Mouse (Mus musculus) hematopoietic stem cell, adult 5-6 weeks (primary cell): Measurements from ENCODE around the gene Polr2f. TPM values are rescaled to one million over a fixed set of nuclear protein-coding genes. Genes with fewer than 3 reads are reported as not detected.

Experiments used
- ATAC-seq, 2 experiments: fragments of 125-278 bp in 1 of 2; replicated peaks in 1 of 2; 2 replicates each; pipeline ENCODE4 v1.8.0; 2016 to 2017; ENCODE audit warnings: inconsistent platforms in 2 of 2, mild to moderate bottlenecking in 2 of 2, moderate number of reproducible peaks in 2 of 2, low read depth in 1 of 2, moderate TSS enrichment in 1 of 2; ENCODE audit not compliant: low FRiP score in 2 of 2, poor library complexity in 2 of 2, severe bottlenecking in 2 of 2, insufficient read depth in 1 of 2, low TSS enrichment in 1 of 2
- total RNA-seq: library from RNA; stranded (forward); fragments of 172-1452, 232-1000 nt; gene quantifications from 2 replicates; pipeline ENCODE4 v1.2.3, GENCODE M21; 2017

The Polr2f gene
- total RNA-seq, 1 experiment from 2014 or later, result 42.5 TPM

DNA sequence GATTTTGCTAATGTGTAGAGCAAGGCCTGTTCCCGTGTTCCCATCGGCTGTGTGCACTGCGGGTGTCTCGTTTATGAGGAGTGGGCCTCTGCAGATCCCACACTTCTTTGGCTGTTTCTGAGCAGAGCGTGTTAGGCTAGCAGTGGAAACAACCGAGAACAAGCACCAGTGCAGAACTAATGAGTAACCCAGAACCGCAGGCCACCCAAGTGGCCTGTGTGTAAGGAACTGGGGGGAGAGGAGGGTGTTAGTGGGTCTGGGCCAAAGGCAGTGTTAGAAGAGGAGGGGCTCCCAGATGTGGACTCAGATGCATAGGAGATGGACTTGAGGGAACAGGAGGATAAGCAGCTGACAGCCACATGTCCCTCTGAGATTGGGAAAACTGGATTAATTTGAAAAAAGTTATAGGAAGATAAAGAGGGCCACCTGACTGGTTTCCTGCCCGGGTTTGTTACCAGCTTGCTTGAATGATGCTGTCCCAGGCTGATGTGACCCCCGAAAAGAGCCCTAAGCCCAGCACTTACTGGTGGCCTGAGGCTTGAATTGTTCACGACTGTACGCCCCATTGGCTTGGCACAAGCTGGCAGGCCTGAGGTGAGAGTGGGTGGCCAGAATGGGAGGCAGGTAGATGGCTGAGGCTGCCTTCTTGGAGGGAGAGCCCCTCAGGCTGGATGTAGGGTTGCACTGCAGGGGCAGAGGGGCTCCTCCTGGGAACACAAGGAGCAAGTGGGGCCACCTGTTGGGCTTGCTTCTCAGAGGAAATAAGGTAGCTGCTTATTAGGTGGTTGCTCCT is 4.8 kb upstream of the Polr2f start:
- ATAC-seq, result no peak

DNA sequence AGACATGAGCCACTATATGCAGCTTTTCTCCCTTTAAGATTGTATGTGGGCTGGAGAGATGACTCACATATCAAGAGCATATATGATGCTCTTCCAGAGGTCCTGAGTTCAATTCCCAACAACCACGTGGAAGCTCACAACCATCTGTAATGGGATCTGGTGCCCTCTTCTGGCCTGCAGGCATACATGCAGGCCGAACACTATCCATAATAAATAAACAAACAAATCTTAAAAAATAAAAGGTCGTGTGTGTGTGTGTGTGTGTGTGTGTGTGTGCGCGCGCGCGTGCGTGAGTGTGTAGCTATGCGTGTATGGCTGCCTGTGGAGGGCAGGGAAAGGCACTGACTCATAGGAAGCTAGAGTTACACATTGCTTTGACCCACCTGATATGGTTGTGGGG is 1.2 kb upstream of the Polr2f start:
- no peak for ATAC-seq

DNA sequence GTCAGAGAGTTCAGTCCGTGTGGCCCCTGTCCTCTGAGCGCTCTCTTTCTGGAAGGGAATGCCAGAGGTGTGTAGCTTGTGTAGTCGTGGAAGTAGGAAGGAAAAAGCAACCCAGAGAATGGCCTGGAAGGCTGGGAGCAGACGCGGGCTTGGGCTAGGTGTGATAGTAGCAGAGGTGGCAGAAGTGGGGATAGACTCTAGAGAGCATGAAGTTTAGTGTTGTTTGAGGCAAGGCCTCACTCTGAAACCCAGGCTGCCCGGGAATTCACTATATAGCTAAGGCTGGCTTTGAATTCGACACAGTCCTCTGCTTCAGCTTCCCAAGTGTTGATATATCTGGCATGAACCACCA is 733 bp downstream of the Polr2f start:
- ATAC-seq, result 0 out of 4 replicates have a peak, but pooled peaks of 1 of the 2 experiments have one; percentile 3

DNA sequence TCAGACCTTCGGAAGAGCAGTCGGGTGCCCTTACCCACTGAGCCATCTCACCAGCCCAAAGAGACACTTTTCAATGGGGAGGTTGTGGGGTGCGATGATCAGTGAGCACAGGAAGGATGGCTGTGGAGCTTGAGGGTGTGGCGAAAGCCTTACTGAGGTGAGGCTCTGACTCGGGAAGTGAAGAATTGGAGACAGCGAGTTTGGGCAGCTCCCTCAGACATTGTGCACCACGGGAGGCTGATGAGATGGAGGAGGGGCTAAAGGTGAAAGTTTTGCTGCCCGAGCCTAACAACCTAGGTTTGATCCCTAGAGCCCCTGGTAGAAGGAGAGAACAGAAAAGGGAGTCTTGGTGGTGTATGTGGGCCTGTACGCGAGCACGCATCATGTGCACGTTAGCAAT is 2.5 kb downstream of the Polr2f start:
- ATAC-seq, result no peak

DNA sequence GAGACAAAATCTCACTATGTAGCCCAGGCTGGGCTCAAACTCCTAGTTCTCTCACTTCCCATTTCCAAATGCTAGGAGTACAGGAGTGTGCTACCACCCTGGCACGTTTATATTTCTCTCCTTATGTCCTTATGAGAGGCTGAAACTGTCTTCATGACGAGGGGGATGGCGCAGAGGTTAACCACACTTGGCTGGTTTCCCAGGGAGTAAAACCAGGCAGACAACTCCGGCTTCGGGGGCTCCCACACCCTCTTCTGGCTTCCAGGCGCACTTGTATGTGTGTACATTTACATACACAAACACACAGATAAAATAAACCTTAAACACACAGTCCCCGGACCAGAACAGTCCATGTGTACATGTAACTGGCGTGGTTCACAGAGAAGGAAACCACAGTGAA is 3.2 kb downstream of the Polr2f start:
- ATAC-seq, result no peak

- no peak for ATAC-seq
Observed at GRCm38 (mm10) chr15:79145522-79145921, 4.7 kb downstream of the Polr2f start.

GRCm38 (mm10) chr15:79148533-79148932 is 7.7 kb downstream of the Polr2f start:
- peak; percentile 68 to 72 for ATAC-seq

- no peak for ATAC-seq
Observed at GRCm38 (mm10) chr15:79151881-79152280, 11.1 kb downstream of the Polr2f start.

DNA sequence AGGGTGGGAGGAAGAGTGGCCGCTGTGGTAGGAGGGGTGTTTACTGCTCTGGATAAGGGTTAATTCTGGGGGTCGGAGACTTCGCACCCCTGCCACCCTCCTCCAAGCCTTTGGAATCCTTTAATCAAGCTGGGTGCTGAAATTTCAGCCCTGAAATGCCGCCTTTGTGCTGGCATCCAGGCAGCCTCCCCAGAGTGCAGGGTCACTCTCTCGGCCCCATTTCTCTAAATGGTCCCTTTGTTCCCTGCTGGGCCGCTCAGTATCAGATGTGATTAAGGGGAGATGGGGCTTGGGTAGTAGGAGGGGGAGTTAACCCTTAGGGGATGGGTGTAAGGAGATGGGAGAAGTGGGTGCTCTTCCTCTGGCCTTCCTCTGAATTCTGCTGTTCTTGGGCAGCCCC is 11.9 kb downstream of the Polr2f start:
- no peak for ATAC-seq

DNA sequence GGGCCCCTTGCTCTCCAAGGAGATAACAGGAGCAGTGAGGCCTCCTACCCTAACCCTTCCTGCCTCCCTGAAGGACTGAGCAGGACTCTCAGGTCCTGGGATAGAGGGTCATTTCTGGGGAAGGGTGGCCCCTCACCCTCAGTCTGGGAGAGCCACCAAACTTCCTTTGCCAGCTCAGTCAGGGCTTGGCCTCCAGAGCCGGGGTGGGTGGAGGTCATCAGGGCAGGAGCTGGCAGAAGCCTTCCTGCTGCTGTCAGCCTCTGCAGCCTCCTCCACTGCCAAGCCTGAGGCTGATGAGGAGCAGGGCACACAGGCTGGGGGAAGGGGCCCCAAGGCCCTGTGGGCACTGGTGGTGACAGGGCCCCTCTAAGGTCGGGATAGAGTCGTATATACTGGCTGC is 14.8 kb downstream of the Polr2f start:
- no peak for ATAC-seq

DNA sequence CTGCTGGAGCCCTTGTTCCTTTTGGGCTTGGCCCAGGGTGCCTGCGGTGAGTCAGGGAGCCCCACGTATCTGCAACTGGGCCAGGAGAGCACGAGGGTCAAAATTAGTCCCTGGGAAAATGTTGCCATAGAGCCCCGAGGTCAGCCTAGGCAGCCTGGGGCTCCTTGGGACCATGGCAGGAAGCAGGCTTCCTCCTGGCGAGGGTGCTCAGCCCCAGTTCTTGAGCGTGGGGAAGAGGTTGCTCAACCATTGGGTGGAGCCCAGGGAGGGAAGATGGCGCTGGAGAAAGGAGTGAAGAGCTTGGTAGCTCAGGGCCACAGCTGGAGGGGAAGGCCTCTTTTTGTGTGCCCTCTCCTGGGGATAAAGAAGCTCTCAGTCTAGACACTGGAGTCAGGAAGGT is 21.5 kb downstream of the Polr2f start:
- no peak for ATAC-seq

- ATAC-seq, result no peak
Observed at GRCm38 (mm10) chr15:79162822-79163221, 22.0 kb downstream of the Polr2f start.

DNA sequence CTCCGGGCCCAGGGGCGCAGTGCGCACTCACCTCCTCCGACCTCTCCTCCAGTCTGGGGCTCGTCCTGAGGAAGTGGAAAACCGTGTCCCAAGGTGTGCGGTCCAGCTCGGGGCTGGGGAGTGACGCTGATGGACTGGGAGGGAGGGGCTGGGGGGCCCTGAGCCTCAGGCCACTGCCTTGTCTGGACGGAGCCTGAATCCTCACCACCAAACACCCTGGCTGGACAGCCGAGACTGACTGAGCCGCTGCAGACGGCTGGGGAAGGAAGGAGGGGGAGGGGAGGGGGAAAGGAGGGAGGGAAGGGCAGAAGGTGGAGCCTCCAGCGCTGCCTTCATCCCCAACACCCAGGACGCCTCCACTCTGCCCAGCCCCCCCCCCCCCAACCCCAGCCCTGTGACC is 23.4 kb downstream of the Polr2f start:
- ATAC-seq, result no peak

DNA sequence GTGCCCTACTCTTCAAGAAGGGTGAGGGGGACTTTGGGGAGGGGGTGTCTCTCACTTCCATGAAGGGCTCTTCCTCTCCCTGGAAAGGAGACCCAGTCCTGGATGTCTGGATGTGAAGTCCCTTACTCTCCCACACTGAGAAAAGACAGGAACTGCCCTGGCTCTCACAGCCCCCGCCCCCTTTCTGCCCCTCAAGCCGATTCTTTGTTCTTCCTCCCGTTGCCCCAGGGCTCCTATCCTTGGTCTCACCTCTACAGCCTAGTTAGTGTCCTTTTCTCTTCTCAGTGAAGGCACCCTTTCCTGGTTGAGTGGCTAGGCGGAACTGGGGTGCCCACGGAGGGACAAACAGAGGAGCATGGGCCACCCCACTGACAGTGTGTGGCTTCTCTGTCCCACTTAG is 24.3 kb downstream of the Polr2f start, which contains the start of gene Sox10:
Sox10 (minus strand) TSS at position 101 of the 400 bp plus-strand sequence.
- ATAC-seq, result no peak

DNA sequence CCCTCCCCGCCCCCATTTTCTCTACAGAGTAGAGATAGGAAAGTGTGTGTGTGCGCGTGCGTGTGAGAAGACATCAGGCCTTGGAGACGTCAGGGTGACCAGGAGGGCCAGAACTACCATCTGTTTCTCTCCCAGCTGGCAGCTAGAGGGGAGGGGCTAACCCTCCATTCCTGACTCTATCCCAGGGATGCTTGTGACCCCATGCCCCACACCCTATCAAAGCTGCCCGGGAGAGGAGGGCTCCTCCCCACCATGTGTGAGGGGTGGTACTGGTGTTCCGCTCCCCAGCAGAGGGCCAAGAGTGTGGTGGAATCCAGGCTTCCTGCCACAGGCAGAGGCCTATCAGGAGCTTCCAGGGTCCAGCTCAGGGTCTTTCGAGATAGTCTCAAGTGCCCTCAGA is 25.9 kb downstream of the Polr2f start:
- ATAC-seq, result no peak

DNA sequence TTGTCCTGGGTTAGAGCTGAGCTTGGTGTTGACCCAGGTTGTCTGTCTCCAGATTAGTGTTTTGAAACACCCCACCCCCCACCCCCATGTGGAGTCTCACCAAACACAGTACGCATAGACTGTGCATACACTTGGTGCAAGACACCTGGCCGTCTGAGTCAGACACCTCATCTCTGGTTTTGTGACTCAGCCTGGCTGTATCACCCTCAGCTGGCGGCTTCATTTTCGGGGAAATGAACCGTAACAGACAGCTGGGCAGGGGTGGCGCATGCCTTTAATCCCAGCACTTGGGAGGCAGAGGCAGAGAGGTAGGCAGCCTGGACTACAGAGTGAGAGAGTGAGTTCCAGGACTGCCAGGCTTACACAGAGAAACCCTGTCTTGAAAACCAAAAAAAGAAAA is 36.1 kb downstream of the Polr2f start:
- 0 out of 4 replicates have a peak, but pooled peaks of 1 of the 2 experiments have one; percentile 7 for ATAC-seq

GRCm38 (mm10) chr15:79185213-79185612 is 44.4 kb downstream of the Polr2f start:
- no peak for ATAC-seq

- ATAC-seq, result no peak
Observed at GRCm38 (mm10) chr15:79187819-79188218, 47.0 kb downstream of the Polr2f start.

GRCm38 (mm10) chr15:79191426-79191825 is 50.6 kb downstream of the Polr2f start:
- ATAC-seq, result no peak
